Mouse (Mus musculus) T-helper 2 cell (primary cell): Measurements from ENCODE around the gene 4930544D05Rik.
"Not testable (repeated sequence)": the region's sequence is repeated elsewhere in the genome, so short reads cannot be mapped to it uniquely, and the experiment has no call there.

ENCODE experiments used
- in situ Hi-C: fragments of 300-600 bp; cut with MboI, MseI; formaldehyde crosslinking; loops from one replicate; pipeline ENCODE4 v1.15.1; 2025; ENCODE audit warnings: high pct_unique_total_duplicates

Gene 4930544D05Rik

DNA sequence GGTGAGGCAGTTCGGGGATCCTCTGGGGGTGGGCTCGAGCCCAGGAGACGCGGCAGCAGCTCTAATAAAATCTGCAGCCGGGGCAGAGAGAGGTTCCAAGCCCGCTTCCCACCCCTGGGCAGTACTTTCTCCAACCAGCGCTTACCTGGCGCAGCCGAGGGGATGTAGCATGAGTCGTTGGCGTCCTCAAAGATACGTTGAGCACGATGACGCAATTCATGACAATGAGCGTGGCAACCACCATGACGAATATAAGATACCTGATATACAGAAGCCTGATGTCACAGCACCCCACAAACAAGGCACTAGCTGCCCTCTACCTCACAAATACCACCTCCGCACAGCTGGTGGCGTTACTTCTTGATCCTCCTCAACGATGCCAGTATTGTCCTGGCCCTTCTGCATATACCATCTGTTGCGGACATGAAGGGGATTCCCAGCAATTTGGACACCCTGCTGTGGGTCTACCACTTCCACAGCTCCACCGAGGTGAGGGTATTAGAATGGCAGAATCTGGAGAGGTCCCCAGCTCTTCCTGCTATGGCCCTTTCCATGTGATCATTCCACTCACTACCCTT lies at the start of gene 4930544D05Rik:
4930544D05Rik (plus strand) TSS at position 333 of the 578 bp plus-strand sequence.
- in situ Hi-C loops = no loop called here

GRCm38 (mm10) chr11:70566586-70566985 lies 49.1 kb upstream of the 4930544D05Rik start:
- in situ Hi-C loops = no loop called here

DNA sequence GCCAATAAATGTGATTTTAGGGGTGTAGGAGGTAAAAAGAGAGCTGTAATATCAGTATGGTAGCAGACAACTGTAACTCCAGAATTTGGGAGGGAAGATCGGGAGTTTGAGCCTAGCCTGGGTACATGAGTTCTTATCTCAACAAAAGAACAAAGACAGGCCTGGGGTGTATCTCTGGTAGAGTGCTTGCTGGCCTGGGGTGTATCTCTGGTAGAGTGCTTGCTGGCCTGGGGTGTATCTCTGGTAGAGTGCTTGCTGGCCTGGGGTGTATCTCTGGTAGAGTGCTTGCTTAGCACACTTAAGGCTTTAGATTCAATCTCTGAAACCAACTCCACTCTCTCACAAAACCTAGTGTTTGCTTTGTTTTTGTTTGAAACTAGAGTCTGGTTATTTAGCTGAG lies 45.0 kb upstream of the 4930544D05Rik start:
- in situ Hi-C loops = not testable (repeated sequence)

DNA sequence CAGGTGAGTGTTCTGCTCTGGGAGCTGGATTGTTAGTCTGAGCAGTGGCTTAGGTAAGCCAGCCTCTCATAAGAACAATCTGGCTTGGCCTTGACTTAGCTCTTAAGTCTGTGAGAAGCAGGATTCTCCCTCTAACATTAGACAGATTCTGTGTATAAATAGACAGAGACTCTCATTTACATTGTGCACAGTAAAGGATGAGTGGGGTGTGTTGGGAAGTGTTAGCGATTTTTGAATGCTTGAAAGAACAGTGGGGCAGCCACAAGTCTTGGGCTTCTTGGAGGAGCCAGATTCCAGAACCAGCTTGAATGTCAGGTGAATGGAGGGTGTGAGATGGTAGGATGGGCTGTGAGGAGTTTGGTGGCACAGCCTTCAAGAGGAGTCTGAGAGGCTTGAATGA lies 44.0 kb upstream of the 4930544D05Rik start:
- in situ Hi-C loops = no loop called here

DNA sequence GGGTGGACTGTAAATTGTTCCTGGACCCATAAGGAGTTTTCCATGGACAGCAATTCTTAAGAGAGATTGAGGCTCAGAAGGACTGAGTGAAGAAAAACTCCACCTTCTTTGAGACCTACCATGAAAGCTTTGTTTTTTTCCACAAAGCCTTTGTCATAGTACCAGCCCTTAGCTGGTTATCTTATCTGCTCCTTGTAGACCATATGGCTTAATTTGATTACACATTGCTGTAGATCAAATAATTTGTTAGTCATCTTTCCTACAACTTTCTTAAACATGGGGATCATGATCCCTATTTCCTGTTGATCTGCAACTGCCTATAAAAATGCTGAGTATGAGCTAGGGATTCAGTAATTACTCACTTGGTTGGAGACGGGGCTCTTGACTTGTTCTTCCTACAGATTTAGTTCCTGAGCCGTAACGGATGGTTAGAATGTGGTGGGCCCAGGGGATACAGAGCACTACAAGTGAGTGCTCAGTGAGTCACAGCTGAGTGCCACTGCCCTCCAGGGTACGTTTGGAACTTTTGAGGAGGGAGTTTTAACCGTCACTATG lies 43.2 kb upstream of the 4930544D05Rik start:
- in situ Hi-C loops = no loop called here

DNA sequence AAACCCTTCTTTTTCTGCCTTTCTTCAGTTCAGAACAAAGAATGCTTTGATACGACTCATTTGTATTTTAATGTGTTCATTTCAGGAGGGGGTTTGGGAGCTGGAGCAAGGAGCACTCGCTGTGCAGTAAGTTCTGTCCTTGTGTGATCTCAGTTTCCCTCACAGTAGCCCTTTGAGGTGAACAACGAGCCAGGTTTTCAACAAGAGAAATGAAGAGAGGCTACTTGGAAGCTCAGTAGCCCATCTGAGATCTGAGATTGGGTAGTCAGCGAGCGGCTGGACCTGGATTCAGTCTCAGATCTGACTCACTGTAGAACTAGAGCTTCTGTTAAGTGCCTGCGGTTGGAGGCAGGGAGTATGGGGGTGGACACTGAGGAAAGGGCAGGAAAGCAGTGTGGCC lies 41.8 kb upstream of the 4930544D05Rik start:
- in situ Hi-C loops = no loop called here

GRCm38 (mm10) chr11:70577201-70577600 lies 38.4 kb upstream of the 4930544D05Rik start:
- in situ Hi-C loops = no loop called here

DNA sequence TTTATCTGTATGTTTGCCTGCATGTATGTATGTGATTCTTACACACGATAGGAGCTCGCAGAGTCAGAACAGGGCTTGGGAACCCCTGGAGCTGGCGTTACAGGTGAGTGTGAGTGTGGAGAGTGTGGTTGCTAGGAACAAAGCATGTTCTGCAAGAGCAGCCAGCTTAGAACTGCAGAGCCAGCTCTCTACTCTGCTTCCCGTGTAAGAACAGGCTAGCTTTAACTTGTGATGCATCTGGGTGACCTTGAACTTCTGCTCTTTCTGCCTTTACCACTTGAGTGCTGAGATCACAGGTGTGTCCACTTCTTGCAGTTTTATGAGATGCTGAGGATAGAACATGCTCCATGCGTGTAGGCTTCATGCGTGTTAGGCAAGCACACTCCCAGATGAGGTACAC lies 36.7 kb upstream of the 4930544D05Rik start:
- in situ Hi-C loops = no loop called here

DNA sequence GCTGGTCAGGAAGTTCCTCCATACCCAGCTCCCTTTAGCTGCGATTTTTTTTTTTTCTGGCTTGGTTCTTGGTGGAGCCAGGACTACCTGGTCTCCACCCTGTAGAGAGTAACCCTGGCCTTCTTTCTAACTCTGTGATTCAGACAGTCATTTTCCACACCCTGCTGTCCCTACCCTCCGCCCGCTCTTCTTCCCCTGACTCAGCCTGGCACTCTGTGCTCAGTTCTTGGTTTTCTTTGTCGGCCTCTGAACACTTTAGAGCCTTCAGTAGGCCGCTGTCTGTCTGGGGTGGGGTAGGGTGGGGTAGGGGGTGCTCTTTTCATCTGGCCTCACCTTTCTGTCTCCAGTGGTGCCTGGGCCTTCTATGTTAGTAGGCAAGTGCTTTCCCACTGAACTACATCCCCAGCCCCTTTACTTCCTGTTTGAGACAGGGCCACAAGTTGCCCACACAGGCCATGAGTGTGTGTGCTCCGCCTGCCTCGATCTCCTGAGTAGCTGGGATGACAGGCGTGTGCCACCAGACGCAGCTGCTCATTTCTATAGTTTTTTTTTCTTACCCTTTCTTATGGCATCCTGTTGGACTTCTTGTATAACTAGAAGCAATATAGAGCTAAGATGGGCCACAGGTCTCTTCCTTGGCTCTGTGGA lies 35.8 kb upstream of the 4930544D05Rik start:
- in situ Hi-C loops = no loop called here

DNA sequence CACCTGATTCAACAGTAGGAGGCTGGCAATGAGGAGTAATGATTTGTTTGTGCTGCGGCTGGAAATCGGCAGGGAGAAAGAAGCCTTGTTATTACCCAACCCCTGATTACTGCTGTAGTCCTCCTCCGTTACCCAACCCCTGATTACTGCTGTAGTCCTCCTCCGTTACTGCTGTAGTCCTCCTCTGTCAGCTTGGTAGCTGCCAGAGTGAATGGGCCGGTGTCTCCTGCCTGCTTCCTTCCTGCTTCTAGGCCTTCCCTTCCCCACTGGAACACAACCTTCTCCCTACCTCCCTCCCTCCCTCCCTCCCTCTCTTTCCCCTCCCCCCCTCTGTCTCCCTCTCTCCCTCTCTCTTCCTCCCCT lies 35.3 kb upstream of the 4930544D05Rik start:
- in situ Hi-C loops = no loop called here

GRCm38 (mm10) chr11:70580921-70581320 lies 34.7 kb upstream of the 4930544D05Rik start:
- in situ Hi-C loops = no loop called here

- in situ Hi-C loops = no loop called here
Measured at GRCm38 (mm10) chr11:70582196-70582595, 33.5 kb upstream of the 4930544D05Rik start.

- in situ Hi-C loops = no loop called here
Measured at GRCm38 (mm10) chr11:70583022-70583714, 32.5 kb upstream of the 4930544D05Rik start.

DNA sequence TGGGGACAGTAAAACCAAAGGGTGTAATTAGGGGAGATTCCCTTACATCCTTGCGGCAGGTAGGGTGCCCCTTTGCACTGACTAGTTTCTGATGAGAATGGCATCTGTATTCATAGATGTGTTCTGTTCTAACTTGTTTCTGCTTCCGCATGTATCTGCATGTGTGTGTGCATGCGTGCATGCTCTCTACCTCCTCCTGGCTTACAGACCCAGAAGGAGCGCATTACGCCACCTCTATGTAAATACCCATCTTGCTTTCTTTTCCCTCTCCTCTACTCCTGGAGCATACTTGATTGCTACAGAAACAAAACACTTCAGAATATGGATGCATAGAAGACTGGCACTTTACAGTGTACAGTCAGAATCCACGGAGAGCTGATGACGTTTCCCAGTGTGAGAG lies 31.9 kb upstream of the 4930544D05Rik start:
- in situ Hi-C loops = no loop called here

GRCm38 (mm10) chr11:70585457-70585856 lies 30.2 kb upstream of the 4930544D05Rik start:
- in situ Hi-C loops = no loop called here

DNA sequence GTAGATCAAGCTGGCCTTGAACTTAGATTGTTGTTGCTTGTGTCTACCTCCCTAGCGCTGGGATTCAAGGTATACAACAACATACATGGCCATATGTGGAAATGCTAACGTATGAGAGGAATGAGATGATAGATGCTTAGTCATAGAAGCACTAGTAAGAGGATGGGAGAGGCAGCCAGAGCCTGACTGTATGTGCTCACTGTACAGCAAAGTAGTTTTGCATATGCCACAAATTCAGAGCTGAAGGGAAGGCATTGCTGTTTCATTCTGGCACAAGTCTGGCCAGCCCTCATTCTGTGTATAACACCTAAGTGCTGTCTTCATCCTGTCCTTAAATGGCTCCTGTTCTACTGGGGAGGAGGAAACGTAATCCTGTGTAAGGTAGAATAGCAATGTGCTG lies 29.4 kb upstream of the 4930544D05Rik start:
- in situ Hi-C loops = no loop called here

DNA sequence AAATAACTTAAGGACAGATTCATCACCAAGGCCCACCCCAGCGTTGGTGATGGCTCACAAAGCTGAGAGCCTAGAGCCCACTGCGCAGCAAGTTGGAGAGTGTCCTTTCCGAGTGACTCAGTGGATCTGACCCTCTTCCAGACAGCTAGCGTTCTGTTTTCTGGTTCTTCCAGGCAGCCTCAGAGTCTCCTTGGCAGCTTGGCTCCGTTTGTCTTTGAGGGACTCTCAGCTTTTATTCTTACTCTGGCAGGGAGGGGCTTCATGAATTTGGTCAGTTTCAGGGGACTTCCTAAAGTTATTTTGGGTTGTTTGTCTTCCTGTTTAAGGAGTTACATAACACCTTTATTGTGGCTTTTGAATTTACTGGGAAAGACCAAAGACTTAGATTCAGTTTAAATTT lies 28.7 kb upstream of the 4930544D05Rik start:
- in situ Hi-C loops = no loop called here

GRCm38 (mm10) chr11:70591733-70592132 lies 23.9 kb upstream of the 4930544D05Rik start:
- in situ Hi-C loops = no loop called here

- in situ Hi-C loops = no loop called here
Measured at GRCm38 (mm10) chr11:70594253-70594989, 21.2 kb upstream of the 4930544D05Rik start.

DNA sequence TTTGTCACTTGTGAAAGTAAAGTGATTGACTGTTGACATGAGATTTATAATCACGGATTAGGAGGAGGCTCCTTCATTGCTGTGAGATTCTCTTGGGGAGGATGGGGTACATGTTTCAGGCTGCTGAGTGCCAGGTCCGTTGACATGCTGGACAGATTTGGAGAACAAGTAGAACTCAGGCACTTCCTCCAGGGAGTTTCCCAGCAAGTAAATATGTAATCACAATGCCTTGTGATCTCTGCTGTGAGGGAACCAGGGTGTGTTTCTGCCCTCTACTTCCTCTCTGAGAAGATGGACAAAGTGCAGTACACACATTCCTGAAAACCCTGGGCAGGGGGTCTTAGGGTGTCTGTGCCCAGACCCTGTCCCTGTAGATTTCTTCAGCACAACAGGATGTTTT lies 20.0 kb upstream of the 4930544D05Rik start:
- in situ Hi-C loops = no loop called here

GRCm38 (mm10) chr11:70596094-70596493 lies 19.6 kb upstream of the 4930544D05Rik start:
- in situ Hi-C loops = no loop called here

DNA sequence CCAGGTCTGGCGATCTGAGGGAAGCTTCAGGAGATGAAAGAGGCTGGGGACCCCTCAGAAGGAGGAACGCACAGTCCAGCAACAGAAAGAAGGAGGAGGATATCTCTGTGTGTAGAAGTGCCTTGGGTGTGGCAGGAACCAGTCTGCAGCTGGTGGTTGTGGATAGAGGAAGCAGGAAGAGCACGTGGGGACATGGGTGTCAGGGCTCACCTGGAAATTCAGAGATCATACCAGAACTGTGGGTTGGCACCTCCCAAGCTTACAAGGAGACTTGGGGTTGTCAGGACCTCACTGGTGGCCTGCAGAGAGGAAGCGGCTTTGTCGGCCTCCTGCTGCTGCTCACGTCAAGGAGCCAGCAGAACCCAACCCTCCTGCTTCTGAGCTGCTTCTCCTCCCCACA lies 18.3 kb upstream of the 4930544D05Rik start:
- in situ Hi-C loops = no loop called here
